Mouse (Mus musculus): ENCODE results near the gene Mlxipl.

The Mlxipl gene

DNA sequence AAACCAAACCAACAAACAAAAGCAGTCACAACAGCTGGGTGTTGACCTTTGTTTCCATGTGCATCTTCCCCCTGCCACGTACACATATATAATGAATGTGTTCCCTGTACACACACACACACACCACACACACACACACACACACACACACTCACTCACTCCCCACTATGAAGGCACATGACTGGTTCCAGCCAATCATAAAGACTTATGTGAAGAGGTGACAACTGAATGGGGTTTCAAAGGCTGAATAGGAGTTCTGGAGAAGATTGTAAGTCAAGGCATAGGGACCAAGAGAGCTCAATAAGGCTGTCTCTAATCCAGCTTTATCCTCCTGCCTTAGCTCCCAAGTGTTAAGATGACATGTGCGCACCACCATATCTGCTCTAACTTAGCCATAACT lies 10.1 kb upstream of the Mlxipl start:
- DNase-seq (ENCODE audit: low spot score in 2 of 2) = no peak

DNA sequence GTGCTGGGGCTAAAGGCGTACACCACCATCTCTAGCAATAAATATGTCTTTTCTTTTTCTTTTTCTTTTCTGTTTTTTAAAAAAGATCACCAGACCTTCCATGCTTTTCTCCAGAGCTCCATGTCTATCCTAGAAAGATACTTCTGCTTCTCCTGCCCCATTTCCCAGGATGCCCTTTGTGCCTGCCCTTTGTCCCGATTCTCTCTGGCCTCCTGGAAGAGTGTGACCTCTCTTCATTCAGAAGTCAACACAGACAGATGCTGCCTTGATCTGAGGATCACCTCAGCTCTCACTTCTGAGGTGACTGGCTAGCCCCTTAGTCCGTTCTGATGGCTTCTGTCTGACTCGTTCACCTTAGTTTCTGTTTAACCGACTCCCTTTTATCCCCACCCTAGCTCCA lies 9.2 kb upstream of the Mlxipl start:
- no peak for DNase-seq (ENCODE audit: low spot score in 2 of 2)

DNA sequence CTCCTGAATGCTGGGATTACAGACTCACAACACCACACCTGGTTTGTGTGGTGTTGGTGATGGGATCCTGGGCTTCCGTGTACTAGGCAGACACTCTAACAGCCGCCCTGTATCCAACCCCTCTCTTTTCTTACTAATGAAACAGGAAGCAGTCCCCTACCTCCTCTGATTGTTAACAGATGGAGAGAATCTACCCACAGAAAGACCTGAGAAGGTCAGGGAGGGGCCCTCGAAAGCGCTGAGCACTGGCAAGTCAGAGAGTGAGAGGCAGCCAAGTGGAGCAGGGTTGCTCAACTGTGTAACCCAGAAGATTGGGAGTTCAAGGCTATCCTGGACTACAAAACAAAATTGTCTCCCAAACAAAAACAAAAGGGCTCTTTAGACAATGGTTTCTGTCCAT lies 2.8 kb upstream of the Mlxipl start:
- DNase-seq (ENCODE audit: low spot score in 2 of 2) = no peak

- no peak for DNase-seq (ENCODE audit: low spot score in 2 of 2)
These were observed 11.3 kb downstream of the Mlxipl start for GRCm38 (mm10) chr5:135100981-135101380.

GRCm38 (mm10) chr5:135103999-135104660 lies 14.4 kb downstream of the Mlxipl start:
- no peak for DNase-seq (ENCODE audit: low spot score in 2 of 2)

- peak; percentile 38 to 81 for DNase-seq (ENCODE audit: low spot score in 2 of 2)
These were observed 17.1 kb downstream of the Mlxipl start for GRCm38 (mm10) chr5:135106758-135107256.

- peak; percentile 27 to 80 for DNase-seq (ENCODE audit: low spot score in 2 of 2)
These were observed 18.1 kb downstream of the Mlxipl start for GRCm38 (mm10) chr5:135107521-135108501.

- no peak for DNase-seq (ENCODE audit: low spot score in 2 of 2)
These were observed 19.3 kb downstream of the Mlxipl start for GRCm38 (mm10) chr5:135109017-135109416.

DNA sequence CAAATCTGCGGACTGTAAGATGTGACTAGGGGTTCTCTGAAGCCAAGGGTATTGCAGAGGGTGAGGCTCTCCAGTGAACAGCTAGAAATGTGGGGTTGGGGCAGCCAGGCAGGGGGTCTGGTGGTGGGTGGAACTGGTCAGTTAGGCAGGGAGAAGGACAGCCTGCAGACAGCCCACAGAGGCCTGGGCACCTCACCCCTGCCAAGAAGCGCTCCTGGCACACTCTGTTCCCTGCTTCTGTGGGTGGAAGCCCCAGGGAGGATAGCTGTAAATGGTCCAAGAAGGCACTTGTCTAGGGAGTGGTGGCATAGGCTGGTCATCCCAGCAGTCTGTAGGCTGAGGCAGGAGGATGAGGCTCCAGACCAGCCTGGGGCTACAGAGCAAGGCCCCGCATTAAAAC lies 19.7 kb downstream of the Mlxipl start:
- DNase-seq (ENCODE audit: low spot score in 2 of 2) = peak in 1 of 2 experiments; percentile 42

DNA sequence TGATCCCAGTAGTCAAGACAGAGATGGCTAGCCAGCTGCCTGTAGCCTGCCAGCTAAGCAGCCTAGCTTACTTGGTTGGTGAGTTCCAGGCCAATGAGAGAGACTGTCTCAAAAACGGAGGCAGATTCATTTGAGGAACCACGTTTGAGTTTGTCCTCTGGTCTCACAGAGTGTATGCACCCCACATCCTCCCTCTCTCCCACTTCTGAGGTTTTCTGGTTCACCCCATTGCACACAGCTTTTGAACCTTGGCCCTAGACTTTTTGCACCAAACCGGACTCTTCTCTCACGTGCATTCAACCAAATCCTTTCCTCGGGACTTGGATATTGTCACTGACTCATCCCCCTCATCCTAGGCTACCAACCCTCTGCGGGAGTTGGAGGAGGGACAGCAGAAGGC lies 20.3 kb downstream of the Mlxipl start:
- DNase-seq (ENCODE audit: low spot score in 2 of 2) = no peak

DNA sequence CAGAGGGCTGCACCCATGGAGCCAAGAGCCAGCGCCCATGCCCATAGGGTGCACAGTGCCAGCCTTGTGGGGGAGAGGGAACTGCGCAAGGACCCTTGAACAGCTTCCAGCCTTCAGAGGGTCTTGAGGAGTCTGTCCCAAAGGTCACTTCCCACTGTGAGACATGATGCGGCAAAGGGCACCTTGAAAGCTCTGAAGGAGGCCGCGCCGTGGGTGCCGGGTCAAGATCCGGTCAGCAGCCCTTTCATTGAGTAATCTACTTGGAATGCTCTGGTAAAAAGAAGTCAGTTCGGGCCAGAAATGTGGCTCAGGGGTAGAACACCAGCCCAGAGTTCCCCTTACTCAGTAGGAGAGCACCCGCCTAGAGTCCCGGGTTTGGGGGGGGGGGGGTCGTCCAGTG lies 24.1 kb downstream of the Mlxipl start:
- DNase-seq (ENCODE audit: low spot score in 2 of 2) = no peak

DNA sequence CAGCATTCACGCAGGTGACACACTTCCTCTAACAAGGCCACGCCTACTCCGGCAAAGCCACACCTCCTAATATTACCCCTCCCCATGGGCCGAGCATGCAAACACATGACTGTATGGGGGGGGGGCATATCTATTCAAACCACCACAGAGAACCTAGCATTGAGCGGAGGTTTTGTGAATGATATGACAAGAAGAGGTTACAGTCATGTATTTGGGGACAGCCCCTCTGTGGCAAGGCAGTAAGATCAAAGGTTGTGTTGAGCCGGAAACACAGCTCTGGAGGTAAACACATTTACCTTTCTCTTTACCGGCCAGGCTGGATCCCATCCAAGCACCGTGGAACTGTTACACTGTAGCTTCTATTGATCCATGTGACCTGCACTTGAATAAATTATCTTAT lies 25.6 kb downstream of the Mlxipl start:
- no peak for DNase-seq (ENCODE audit: low spot score in 2 of 2)

- DNase-seq (ENCODE audit: low spot score in 2 of 2) = peak; percentile 38 to 58
These were observed 28.9 kb downstream of the Mlxipl start for GRCm38 (mm10) chr5:135118589-135119081.

- DNase-seq (ENCODE audit: low spot score in 2 of 2) = no peak
These were observed 31.1 kb downstream of the Mlxipl start for GRCm38 (mm10) chr5:135120753-135121152.

DNA sequence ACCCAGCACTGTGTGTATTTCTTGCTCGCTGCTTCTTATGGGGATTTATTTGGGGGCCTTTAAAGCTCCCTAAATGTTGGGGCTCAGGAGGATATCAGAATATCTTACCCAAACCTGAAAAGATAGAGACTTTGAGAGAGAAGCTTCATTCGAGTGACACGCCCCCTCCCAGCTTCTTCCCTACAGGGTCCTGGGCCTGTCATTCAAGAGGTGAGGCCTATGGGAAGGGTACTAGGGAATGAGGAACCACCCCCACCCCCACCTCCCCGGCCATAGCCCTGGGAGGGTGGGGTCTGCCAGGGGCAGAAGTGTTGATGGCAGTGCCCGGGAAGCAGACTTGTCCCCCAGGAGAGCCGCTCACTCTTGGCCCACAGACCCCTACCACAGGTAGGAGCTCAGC lies 36.4 kb downstream of the Mlxipl start:
- DNase-seq (ENCODE audit: low spot score in 2 of 2) = no peak

DNA sequence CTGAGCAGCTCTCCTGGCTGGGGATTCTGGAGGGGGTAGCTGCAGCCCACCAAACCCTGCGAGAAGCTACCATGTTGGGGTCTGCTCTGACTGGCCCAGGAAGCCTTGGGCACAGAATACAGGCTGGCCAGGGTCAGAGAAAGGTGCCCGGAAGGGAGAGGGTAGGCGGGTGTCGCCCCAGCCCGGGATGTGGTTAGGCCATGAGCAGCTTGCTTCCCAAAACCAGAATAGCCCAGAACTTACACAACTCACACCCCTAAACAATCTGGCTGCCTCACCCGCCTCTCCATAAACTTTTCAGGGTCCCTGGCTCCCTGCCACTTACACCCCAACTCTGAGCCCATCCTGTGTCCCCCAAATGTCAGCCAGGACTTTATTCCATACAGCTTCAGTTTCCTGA lies 38.0 kb downstream of the Mlxipl start:
- DNase-seq (ENCODE audit: low spot score in 2 of 2) = no peak

DNA sequence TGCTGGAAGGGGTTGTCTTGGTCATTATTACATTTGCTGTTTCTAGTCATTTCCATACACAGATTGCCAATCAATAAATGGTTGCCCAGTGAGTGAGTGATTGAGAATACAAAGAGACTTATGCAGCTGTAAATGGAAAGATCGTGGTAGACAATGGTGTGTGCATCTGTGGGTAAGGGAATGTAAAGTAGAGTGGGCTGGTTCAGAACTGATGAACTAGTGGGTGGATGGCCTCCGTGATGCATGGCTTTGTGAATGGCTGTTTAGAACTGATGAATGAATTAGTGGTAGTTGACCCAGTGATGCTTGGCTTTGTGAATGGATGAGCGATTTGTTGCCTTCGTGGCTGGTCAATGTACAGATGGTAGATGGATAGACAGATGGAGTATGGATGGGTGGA lies 40.1 kb downstream of the Mlxipl start:
- no peak for DNase-seq (ENCODE audit: low spot score in 2 of 2)

DNA sequence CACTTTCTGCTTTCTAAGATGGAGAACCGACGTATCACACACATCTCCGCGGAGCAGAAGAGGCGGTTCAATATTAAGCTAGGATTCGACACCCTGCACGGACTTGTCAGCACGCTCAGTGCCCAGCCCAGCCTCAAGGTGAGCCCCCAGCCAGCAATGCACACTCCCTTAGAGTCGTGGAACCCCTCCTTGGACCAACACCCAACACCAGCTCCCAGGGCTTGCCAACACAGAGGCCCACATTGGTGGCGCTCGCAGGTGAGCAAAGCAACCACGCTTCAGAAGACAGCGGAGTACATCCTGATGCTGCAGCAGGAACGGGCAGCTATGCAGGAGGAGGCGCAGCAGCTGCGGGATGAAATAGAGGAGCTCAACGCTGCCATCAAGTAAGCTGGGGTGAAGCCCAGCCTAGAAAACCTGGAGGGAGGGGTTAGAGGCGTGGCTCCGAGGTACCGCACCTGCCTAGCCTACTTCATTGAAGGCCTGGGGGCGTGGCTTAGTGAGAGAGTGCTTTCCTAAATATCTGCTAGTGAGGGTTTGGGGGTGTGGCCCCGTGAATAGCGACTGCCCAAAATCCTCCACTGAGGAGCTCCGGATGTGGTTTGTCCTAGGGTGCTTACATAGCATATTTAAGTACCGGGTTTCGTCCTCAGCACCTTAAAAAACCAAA lies 44.2 kb downstream of the Mlxipl start:
- DNase-seq (ENCODE audit: low spot score in 2 of 2) = peak; percentile 28 to 42

GRCm38 (mm10) chr5:135134534-135134933 lies 44.8 kb downstream of the Mlxipl start:
- DNase-seq (ENCODE audit: low spot score in 2 of 2) = no peak

- no peak for DNase-seq (ENCODE audit: low spot score in 2 of 2)
These were observed 50.2 kb downstream of the Mlxipl start for GRCm38 (mm10) chr5:135139881-135140280.

- no peak for DNase-seq (ENCODE audit: low spot score in 2 of 2)
These were observed 54.8 kb downstream of the Mlxipl start for GRCm38 (mm10) chr5:135144469-135144868.

DNA sequence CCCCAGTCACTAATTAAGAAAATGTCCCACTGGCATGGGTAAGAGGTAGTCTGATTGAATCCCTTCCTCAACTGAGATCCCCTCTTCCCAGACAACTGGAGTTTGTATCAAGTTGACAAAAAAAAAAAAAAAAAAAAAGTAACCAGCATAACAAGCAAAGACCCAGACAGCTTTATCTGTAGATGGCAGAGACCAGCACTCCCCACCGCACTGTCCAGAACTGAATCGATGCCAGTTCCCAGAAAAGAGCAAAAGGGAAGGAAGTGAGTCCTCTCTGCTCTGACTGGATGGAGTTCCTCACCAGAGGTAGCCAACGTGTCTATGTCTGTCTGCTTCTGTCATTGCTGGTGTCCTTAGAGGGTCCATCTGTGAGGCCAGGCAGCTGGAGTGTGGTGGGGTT lies 55.8 kb downstream of the Mlxipl start:
- DNase-seq (ENCODE audit: low spot score in 2 of 2) = no peak

All from urinary bladder, postnatal 36 days (tissue).